8 mouse cellular contexts compared by ENCODE assay signal in genomic region chr16:37867791-37868505, GRCm38 (mm10). TPM values are rescaled to one million over a fixed set of nuclear protein-coding genes. Genes with fewer than 3 reads are reported as not detected.
DNase-seq lines count a peak whose midpoint lies in the region; ATAC-seq and TF ChIP-seq lines count a peak whose summit lies in the region.

Gene Lrrc58, plus strand, starts transcription at chr16:37868389.

- H3K4me3 ChIP-seq in cortical plate, adult 2 months (ENCODE audit: insufficient read depth, low read length) = peak within 1 kb of the TSS; percentile 94
- peak within 1 kb of the TSS; percentile 74 for H3K4me3 ChIP-seq in intestine, embryonic 14.5 days (ENCODE audit: low read depth, low read length)

- no peaks in the 10 kb centered on the region for H3K27me3 ChIP-seq in intestine, embryonic 14.5 days (replicated peaks; ENCODE audit: control insufficient read depth, insufficient read depth, low read length)

- DNase-seq in adrenal gland, adult (ENCODE audit: inconsistent age in 2 of 2, low spot score in 1 of 2) = peak; percentile 91 to 97
- peak; percentile 89 for DNase-seq in gastrocnemius, postnatal 25 days
- DNase-seq in intestine, embryonic 14.5 days (ENCODE audit: low spot score) = peak; percentile 90
- peak; percentile 82 to 87 for DNase-seq in left cerebral cortex, postnatal 14 days (ENCODE audit: low spot score in 2 of 2)
- DNase-seq in right cerebral cortex, postnatal 14 days = peak; percentile 88
- DNase-seq in urinary bladder, postnatal 36 days (ENCODE audit: low spot score in 2 of 2) = peak; percentile 78 to 81

- under 1% methylated on average over 65 of the region's 86 CpGs for WGBS in intestine, embryonic 14.5 days

- ATAC-seq in intestine, embryonic 14.5 days (replicated peaks; ENCODE audit: low FRiP score, low TSS enrichment, low read depth) = peak; percentile 95
- ATAC-seq in megakaryocyte-erythroid progenitor cell, adult 5-6 weeks (replicated peaks; ENCODE audit: low FRiP score, low TSS enrichment, poor library complexity, severe bottlenecking) = peak; percentile 69

- H3K4me1 ChIP-seq in cortical plate, adult 2 months (ENCODE audit: control insufficient read depth, insufficient read depth, low read length) = peaks cover 7% of the 10 kb centered on the region; the same call in 1 of the 2 replicates
- H3K4me1 ChIP-seq in intestine, embryonic 14.5 days (replicated peaks; ENCODE audit: control insufficient read depth, insufficient read depth, low read length) = peaks cover 17% of the 10 kb centered on the region

- TF ChIP-seq CTCF in cortical plate, adult 2 months (IDR thresholded peaks at IDR 0.05; ENCODE audit: extremely low read depth, insufficient read depth, low read length) = no peak

- no peaks in the 10 kb centered on the region for H3K36me3 ChIP-seq in intestine, embryonic 14.5 days (ENCODE audit: control insufficient read depth, insufficient read depth, low read length)

- no peaks in the 10 kb centered on the region for H3K9me3 ChIP-seq in intestine, embryonic 14.5 days (ENCODE audit: control insufficient read depth, low read length)

- peak within 1 kb of the TSS; percentile 98 for H3K27ac ChIP-seq in cortical plate, adult 2 months (ENCODE audit: insufficient read depth, low read length)
- H3K27ac ChIP-seq in intestine, embryonic 14.5 days (ENCODE audit: low read depth) = peak within 1 kb of the TSS; percentile 99

- TF ChIP-seq POLR2A in cortical plate, adult 2 months (IDR thresholded peaks at IDR 0.05; ENCODE audit: extremely low read depth, insufficient read depth, low read length) = peak; percentile 68

- H3K9ac ChIP-seq in intestine, embryonic 14.5 days (ENCODE audit: low read length) = peak within 1 kb of the TSS; percentile 90

- H3K4me2 ChIP-seq in intestine, embryonic 14.5 days (ENCODE audit: low read length) = peak within 1 kb of the TSS; percentile 76

- intact Hi-C loops in left cerebral cortex, postnatal 14 days (cut with DNase I) = loop anchor here (5.0 kb wide), 2 partner anchors 186 to 224 kb away; no protein-coding TSS in a partner anchor

RNA-seq across cellular contexts. Expression of gene Lrrc58, which starts in this region (rescaled TPM):
- 37.7 and 40.7 TPM in 2 replicates for polyA plus RNA-seq in cortical plate, adult 2 months (2012; rRNA removed)
- total RNA-seq in gastrocnemius, postnatal 25 days (2021) = 10 to 100 TPM; 36.5 to 38.3 TPM
- polyA plus RNA-seq in intestine, embryonic 14.5 days (2014; fragmentation: Nextera tagmentation; extraction: Ambion mirVana) = 56.2 and 59.7 TPM in 2 replicates
- total RNA-seq in left cerebral cortex, postnatal 14 days (2021) = 100 to 1,000 TPM; 108 to 119 TPM
- 29.8 and 33.2 TPM in 2 replicates for total RNA-seq in megakaryocyte-erythroid progenitor cell, adult 5-6 weeks (2014; fragmentation: Nextera tagmentation)
- 26.7 and 37.5 TPM in 2 replicates for total RNA-seq in megakaryocyte-erythroid progenitor cell, adult 5-6 weeks (2017)

Comparison
In these comparisons a context has a peak if more than half of its experiments do, and no peak if none do; other contexts are left out.
1. Peak in every context shown above with its lines: DNase-seq, ATAC-seq, H3K4me3 ChIP-seq and H3K27ac ChIP-seq.